Mouse (Mus musculus) forebrain, embryonic 16.5 days (tissue): ENCODE results near the gene Fam104a. TPM values are rescaled to one million over a fixed set of nuclear protein-coding genes. Genes with fewer than 3 reads are reported as not detected.

Source experiments
- ATAC-seq: fragments of 200-750 bp; cut with Nextera tagmentation; 2 replicates; pipeline ENCODE4 v1.8.0; 2017; ENCODE audit warnings: mild to moderate bottlenecking, moderate library complexity
- H3K27ac ChIP-seq: fragments of 300-500 bp; sonication (generic); 2 replicates; pipeline ENCODE4 v1.5.1; 2014; ENCODE audit warnings: low read length, control low read depth
- H3K27me3 ChIP-seq: fragments of 300-500 bp; sonication (generic); replicated peaks from 2 replicates; pipeline ENCODE4 v1.6.1; 2014; ENCODE audit warnings: low read length; ENCODE audit not compliant: control insufficient read depth, insufficient read depth
- H3K36me3 ChIP-seq: fragments of 300-500 bp; sonication (generic); 2 replicates; pipeline ENCODE4 v1.6.1; 2014; ENCODE audit not compliant: control insufficient read depth, insufficient read depth
- H3K4me1 ChIP-seq: fragments of 300-500 bp; sonication (generic); replicated peaks from 2 replicates; pipeline ENCODE4 v1.6.1; 2014; ENCODE audit warnings: low read length; ENCODE audit not compliant: control insufficient read depth, insufficient read depth
- H3K4me2 ChIP-seq: fragments of 300-500 bp; sonication (generic); 2 replicates; pipeline ENCODE4 v1.6.1; 2014; ENCODE audit warnings: mild to moderate bottlenecking, low read length, control low read depth
- H3K4me3 ChIP-seq: fragments of 300-500 bp; sonication (generic); replicated peaks from 2 replicates; pipeline ENCODE4 v1.5.1; 2014; ENCODE audit warnings: mild to moderate bottlenecking, low read length, control low read depth
- H3K9ac ChIP-seq: fragments of 300-500 bp; sonication (generic); replicated peaks from 2 replicates; pipeline ENCODE4 v1.6.1; 2014; ENCODE audit warnings: low read depth, low read length, control low read depth
- H3K9me3 ChIP-seq: fragments of 300-500 bp; sonication (generic); 2 replicates; pipeline ENCODE4 v1.6.1; 2016; ENCODE audit warnings: low read length; ENCODE audit not compliant: control insufficient read depth
- WGBS: fragments of 180-500 bp; shearing (Covaris S2); extraction: QIAGEN DNeasy Blood & Tissue Kit; methylation state at CpG from one replicate; pipeline ENCODE4 v1.1.7; 2014; 5-methylcytosine and 5-hydroxymethylcytosine counted together
- polyA plus RNA-seq: library from polyadenylated mRNA; unstranded; fragments of >200 nt; fragmentation: Nextera tagmentation; extraction: Ambion mirVana; gene quantifications from 2 replicates; pipeline ENCODE4 v1.2.1, GENCODE M21; 2015

The Fam104a gene
- polyA plus RNA-seq, 1 experiment from 2014 or later = 43.0 TPM

DNA sequence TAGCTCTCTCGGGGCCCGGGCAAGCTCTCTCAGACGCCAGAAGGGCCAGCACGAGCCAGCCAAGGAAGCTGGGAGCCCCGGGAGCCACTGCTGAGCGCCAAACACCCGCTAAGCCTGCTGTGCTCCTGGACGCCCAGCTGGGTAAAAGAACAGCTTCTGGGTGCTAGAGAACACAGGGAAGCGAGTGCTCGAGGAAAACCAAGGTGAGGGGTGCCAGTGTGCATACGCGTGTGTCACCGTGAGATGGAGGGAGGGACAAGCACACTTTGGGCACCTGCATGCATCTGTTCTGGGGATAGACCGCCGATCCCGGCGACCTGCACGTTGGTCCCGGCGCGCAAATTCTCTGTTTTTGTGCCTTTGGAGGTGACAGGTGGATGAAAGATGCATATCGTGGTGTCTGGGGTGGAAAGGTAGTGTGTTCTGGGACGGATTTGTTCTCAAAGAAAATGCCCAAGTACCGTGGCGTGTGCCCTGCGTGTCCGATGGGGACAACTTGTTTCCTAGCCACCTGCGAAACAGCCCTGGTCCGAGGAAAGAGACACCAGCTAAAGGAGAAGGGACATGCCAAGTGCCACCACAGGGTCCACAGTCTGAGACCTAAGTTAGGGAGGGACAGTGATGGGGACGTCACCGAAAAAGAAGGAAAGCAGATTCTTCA lies 64.4 kb downstream of the Fam104a start:
- H3K4me1 ChIP-seq = peaks cover 39% of the 10 kb centered on the region
- H3K36me3 ChIP-seq = peaks cover 3% of the 10 kb centered on the region; the same call in 1 of the 2 replicates
- H3K9me3 ChIP-seq = no peaks in the 10 kb centered on the region
- peak overlapping the region; percentile 78 for H3K27ac ChIP-seq
- WGBS = under 1% methylated on average over 31 of the region's 31 CpGs
- no peak; the same call in 1 of the 2 replicates for ATAC-seq
- H3K9ac ChIP-seq = peak overlapping the region; percentile 83
- H3K27me3 ChIP-seq = no peaks in the 10 kb centered on the region
- H3K4me3 ChIP-seq = peak overlapping the region; percentile 78
- peak overlapping the region; percentile 98 for H3K4me2 ChIP-seq

DNA sequence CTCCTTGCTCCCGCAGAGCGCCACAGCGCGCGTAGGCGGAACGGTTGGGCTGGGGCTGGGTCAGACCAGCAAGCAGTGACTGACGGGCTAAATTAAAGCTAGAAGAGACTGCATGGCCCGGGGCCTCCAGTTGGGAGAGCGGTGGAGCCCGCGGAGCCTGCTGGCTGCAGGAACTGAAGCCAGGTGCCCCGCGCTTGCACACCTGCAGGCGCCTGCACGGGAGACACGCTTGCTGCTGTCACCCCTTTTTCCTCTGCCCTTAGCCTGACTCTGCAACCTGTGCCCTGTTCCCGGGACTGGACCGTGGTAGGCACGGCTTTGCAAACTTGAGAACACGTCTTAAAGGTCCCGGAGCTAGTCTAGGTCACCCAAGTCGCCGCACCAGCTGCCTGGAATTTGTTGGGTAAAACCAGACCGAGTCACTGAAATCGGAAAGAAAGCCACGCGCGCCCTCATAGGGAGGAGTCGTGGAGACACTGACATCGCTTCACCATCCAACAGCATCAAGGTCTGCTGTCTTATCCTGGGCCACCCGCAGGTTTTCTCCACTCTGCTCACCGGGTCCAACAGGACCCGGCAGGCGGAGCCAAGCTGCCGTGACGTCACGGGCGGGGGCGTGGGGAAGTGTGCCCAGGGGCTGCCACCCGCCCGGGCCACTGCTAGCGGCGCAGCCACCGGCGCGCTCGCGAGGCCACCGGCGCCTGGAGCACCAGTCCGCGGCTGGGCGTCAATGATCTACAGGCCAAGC lies 65.1 kb downstream of the Fam104a start, which contains the start of gene Sstr2:
Sstr2 (plus strand) TSS at position 671 of the 748 bp plus-strand sequence.
- Histone ChIP-seq H3K4me1 (peaks cover 39% of the 10 kb centered on the region), H3K4me2 (peak within 1 kb of the TSS; percentile 98), H3K27me3 (no peaks in the 10 kb centered on the region), H3K9ac (peak within 1 kb of the TSS; percentile 83), H3K9me3 (no peaks in the 10 kb centered on the region), H3K27ac (peak within 1 kb of the TSS; percentile 78), H3K36me3 (no peaks in the 10 kb centered on the region), H3K4me3 (peak within 1 kb of the TSS; percentile 78)
- peak; percentile 86 for ATAC-seq
- under 1% methylated on average over 54 of the region's 54 CpGs for WGBS

DNA sequence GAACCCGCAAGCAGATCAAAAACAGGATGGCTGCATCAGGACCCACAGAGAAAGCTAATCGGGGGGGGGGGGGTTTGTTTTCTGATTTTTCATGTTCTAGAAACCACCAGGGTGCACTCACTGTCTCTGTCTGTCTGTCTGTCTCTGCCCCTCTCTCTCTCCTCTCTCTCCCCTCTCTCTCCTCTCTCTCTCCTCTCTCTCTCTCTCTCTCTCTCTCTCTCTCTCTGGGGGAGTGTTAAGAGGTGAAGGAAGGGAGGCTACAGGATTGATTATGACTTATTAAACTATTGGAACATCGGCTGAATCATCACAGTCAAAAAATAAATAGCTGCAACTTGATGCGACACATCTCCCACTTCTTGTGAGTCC lies 65.7 kb downstream of the Fam104a start:
- H3K36me3 ChIP-seq = no peaks in the 10 kb centered on the region
- H3K27me3 ChIP-seq = no peaks in the 10 kb centered on the region
- H3K27ac ChIP-seq = peak overlapping the region; percentile 78
- H3K4me1 ChIP-seq = peaks cover 39% of the 10 kb centered on the region
- H3K4me3 ChIP-seq = peak overlapping the region; percentile 78
- WGBS = 23% methylated on average over 4 of the region's 4 CpGs
- H3K9ac ChIP-seq = peak overlapping the region; percentile 83; the same call in 1 of the 2 replicates
- ATAC-seq = no peak
- H3K4me2 ChIP-seq = peak overlapping the region; percentile 98
- H3K9me3 ChIP-seq = no peaks in the 10 kb centered on the region

DNA sequence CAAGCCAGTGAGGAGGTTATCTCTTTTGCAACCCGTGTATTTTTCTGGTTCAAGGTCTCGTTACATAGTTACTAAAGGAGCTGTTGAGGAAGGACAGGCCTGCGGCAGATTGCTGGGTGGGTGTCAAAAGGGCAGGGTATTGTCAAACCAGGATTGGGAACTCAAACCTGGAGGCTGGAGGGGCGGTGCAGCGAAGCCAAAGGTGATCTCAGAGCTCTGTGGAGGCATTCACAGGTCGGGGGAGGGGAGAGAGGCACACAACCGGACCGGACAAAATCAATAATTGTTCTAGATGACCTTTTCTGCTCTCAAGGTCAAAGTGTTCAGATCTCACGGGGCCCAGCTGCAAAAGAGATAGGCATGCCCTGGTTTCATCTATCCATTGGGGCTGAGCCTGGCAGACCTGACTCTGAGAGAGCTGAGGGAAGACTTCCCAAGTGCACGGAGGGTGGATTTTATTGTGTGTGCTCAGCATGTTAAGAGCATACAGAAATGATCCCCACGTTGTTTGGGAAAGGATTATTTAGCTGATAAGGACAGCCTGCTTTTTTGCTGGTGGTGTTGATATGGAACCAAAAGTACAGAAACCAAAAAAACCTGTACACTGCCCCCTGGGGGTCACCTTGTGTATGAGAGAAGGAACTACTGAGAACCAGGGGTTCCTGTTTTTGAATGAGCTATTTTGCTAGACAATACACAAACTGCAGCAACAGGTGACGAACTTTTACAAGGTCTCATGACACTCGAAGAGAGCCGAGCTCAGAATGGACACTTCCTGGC lies 66.6 kb downstream of the Fam104a start:
- peaks cover 37% of the 10 kb centered on the region for H3K4me1 ChIP-seq
- no peak overlapping the region for H3K27ac ChIP-seq
- no peak overlapping the region for H3K4me2 ChIP-seq
- no peaks in the 10 kb centered on the region for H3K9me3 ChIP-seq
- H3K36me3 ChIP-seq = no peaks in the 10 kb centered on the region
- H3K27me3 ChIP-seq = no peaks in the 10 kb centered on the region
- no peak overlapping the region for H3K9ac ChIP-seq
- 45% methylated on average over 14 of the region's 14 CpGs for WGBS
- no peak overlapping the region for H3K4me3 ChIP-seq
- ATAC-seq = no peak

DNA sequence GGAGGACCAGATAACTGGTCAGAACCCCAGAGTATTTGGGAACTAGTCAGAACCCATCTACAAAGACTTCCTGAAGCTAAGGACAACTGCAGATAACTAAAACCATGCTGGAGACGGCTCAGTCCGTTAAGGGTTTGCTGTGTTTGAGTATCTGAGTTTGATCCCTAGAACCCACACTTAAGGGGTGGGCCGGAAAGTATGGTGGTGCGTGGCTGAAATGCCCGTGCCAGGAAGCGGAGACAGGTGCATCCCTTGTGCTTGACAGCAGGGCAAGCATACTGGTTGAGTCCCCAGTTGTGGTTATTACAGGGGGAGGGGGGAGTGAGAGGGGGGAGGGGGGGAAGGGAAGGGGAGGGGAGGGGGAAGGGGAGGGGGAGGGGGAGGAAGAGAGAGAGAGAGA lies 69.5 kb downstream of the Fam104a start:
- Histone ChIP-seq H3K9me3 (no peaks in the 10 kb centered on the region), H3K36me3 (no peaks in the 10 kb centered on the region), H3K4me2 (no peak overlapping the region), H3K9ac (no peak overlapping the region), H3K27ac (no peak overlapping the region), H3K27me3 (no peaks in the 10 kb centered on the region), H3K4me3 (no peak overlapping the region), H3K4me1 (peaks cover 29% of the 10 kb centered on the region)
- no peak for ATAC-seq
- WGBS = 82% methylated on average over 6 of the region's 6 CpGs

DNA sequence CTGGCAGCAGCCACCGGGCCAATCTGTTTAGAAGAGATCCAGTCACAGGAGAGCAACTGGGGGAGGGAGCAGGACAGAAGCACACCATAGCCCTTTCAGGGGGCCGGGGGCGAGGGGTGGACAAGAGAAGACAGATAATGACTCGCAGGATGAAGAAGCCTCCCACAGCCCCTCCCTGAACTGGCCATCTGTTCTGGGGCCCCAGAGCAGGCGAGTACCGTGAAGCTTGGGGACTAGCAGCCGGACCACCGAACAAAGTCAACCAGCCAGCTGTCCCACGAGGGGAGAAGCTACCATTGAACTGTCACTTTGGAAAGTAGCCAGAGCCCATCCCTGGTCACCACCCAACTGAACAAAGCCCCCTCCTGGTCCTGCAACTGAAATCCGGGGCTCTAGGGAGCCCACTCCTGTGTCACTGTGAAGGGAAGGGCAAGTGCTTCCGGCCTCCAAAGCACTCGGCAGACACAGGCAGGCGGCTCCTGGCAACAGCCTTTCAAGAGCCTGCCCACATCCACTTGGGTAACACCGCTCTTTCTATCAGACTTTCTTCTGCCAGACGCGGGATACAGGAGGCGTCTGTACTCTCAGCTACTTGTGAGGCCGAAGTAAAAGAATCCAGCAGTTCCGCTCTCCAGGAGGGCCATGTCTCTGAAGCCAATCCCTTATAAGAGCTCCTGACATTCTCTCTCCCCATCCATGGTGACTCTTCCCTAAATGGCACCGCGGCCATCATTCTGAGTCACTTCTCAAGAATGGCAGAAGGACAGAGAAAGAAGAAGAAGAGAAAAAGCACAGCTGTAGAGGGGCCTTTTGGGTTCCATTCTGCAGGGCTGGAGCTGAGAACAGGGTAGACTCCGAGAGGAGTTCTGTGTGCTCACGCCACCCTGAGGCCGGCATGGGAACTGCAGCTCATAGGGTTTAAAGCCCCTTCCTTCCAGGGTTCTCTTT lies 72.0 kb downstream of the Fam104a start:
- ATAC-seq = peak; percentile 72
- Histone ChIP-seq H3K4me2 (no peak overlapping the region), H3K9ac (no peak overlapping the region), H3K36me3 (no peaks in the 10 kb centered on the region), H3K27ac (peak overlapping the region; percentile 55), H3K9me3 (no peaks in the 10 kb centered on the region), H3K27me3 (no peaks in the 10 kb centered on the region), H3K4me3 (no peak overlapping the region), H3K4me1 (peaks cover 16% of the 10 kb centered on the region)
- 22% methylated on average over 24 of the region's 24 CpGs for whole genome bisulfite sequencing

Other genes with a start within 250 kb of the Fam104a start
- 70.3 and 87.5 TPM in 2 replicates for gene Sstr2, start 64.8 kb downstream of the Fam104a start, polyA plus RNA-seq
- gene Cog1, start 35.0 kb downstream of the Fam104a start, polyA plus RNA-seq = 35.5 and 36.3 TPM in 2 replicates
- 41.6 and 44.4 TPM in 2 replicates for gene Slc39a11, start 34.1 kb downstream of the Fam104a start, polyA plus RNA-seq
- 24.4 and 26.1 TPM in 2 replicates for gene D11Wsu47e, start 257 bp upstream of the Fam104a start, polyA plus RNA-seq
- 0.32 and 0.35 TPM in 2 replicates for gene Cpsf4l, start 25.9 kb upstream of the Fam104a start, polyA plus RNA-seq
- 99.9 and 100 TPM in 2 replicates for gene Cdc42ep4, start 67.7 kb upstream of the Fam104a start, polyA plus RNA-seq